Mouse (Mus musculus) MEL (cell line): Measurements from ENCODE around the gene Mtmr4.

Experiments
- BHLHE40 ChIP-seq: IDR thresholded peaks from 2 replicates; pipeline ENCODE4 v1.6.1; 2012; ENCODE audit warnings: low read depth, mild to moderate bottlenecking, inconsistent platforms, low read length, improper control_type of control experiment, borderline replicate concordance
- CHD1 ChIP-seq: IDR thresholded peaks from 2 replicates; pipeline ENCODE4 v1.6.1; 2012; ENCODE audit warnings: low read depth, mild to moderate bottlenecking, inconsistent platforms, low read length, improper control_type of control experiment
- CTCF ChIP-seq, 3 experiments: IDR thresholded peaks in 2 of 3; conservative IDR thresholded peaks in 1 of 3; 2 replicates each; pipeline ENCODE4 v1.5.1; 2011 to 2012; ENCODE audit warnings: low read length in 3 of 3, low read depth in 2 of 3, mild to moderate bottlenecking in 2 of 3, improper control_type of control experiment in 1 of 3, inconsistent platforms in 1 of 3, mixed read lengths in 1 of 3, moderate library complexity in 1 of 3; ENCODE audit not compliant: control insufficient read depth in 1 of 3, insufficient read depth in 1 of 3, poor library complexity in 1 of 3, severe bottlenecking in 1 of 3
- ELF1 ChIP-seq: IDR thresholded peaks from 2 replicates; pipeline ENCODE4 v1.6.1; 2014; ENCODE audit warnings: low read depth, mild to moderate bottlenecking, inconsistent platforms, low read length, improper control_type of control experiment, moderate library complexity
- EP300 ChIP-seq, 2 experiments: IDR thresholded peaks; 2 replicates each; pipeline ENCODE4 v1.6.1; 2011; ENCODE audit warnings: improper control_type of control experiment in 2 of 2, low read length in 2 of 2, low read depth in 1 of 2, mild to moderate bottlenecking in 1 of 2
- MAFK ChIP-seq: IDR thresholded peaks from 2 replicates; pipeline ENCODE4 v1.6.1; 2011; ENCODE audit warnings: low read depth, mild to moderate bottlenecking, low read length, improper control_type of control experiment, borderline replicate concordance
- MAX ChIP-seq: IDR thresholded peaks from 2 replicates; pipeline ENCODE4 v1.6.1; 2011; ENCODE audit warnings: low read length, improper control_type of control experiment
- MXI1 ChIP-seq: IDR thresholded peaks from 2 replicates; pipeline ENCODE4 v1.6.1; 2011; ENCODE audit warnings: mild to moderate bottlenecking, low read depth, low read length, improper control_type of control experiment
- POLR2A ChIP-seq, 2 experiments: IDR thresholded peaks; 2 replicates each; pipeline ENCODE4 v1.6.1; 2011 to 2012; ENCODE audit warnings: low read length in 2 of 2, mild to moderate bottlenecking in 2 of 2, control low read depth in 1 of 2, improper control_type of control experiment in 1 of 2, low read depth in 1 of 2, moderate library complexity in 1 of 2; ENCODE audit not compliant: control insufficient read depth in 1 of 2, insufficient read depth in 1 of 2, poor library complexity in 1 of 2
- POLR2AphosphoS2 ChIP-seq: IDR thresholded peaks from 2 replicates; pipeline ENCODE4 v1.6.1; 2011; ENCODE audit warnings: low read length, improper control_type of control experiment
- TAL1 ChIP-seq: IDR thresholded peaks from 2 replicates; pipeline ENCODE4 v1.6.1; 2012; ENCODE audit warnings: mild to moderate bottlenecking, inconsistent platforms, low read length, moderate library complexity, mixed read lengths
- USF1 ChIP-seq: IDR thresholded peaks from 2 replicates; pipeline ENCODE4 v1.6.1; 2014; ENCODE audit warnings: low read depth, mild to moderate bottlenecking, inconsistent platforms, low read length, improper control_type of control experiment, moderate library complexity
- ZC3H11A ChIP-seq: IDR thresholded peaks from 2 replicates; pipeline ENCODE4 v1.6.1; 2012; ENCODE audit warnings: low read depth, mild to moderate bottlenecking, inconsistent platforms, low read length, improper control_type of control experiment

GRCm38 (mm10) chr11:87617606-87618005 lies 25.6 kb downstream of the Mtmr4 start:
- no peak for TF ChIP-seq BHLHE40
- TF ChIP-seq CHD1 = no peak
- no peak for TF ChIP-seq USF1
- no peak for TF ChIP-seq MAFK
- no peak for TF ChIP-seq TAL1
- no peak for TF ChIP-seq CTCF (IDR thresholded peaks at IDR 0.05 in 2 of 3, conservative IDR thresholded peaks at IDR 0.05 in 1 of 3; ENCODE audit: control insufficient read depth in 1 of 3, insufficient read depth in 1 of 3, low read depth in 2 of 3, low read length in 3 of 3, poor library complexity in 1 of 3, severe bottlenecking in 1 of 3)
- TF ChIP-seq MXI1 = no peak
- no peak for TF ChIP-seq ELF1
- TF ChIP-seq MAX = no peak
- TF ChIP-seq POLR2AphosphoS2 = no peak
- no peak for TF ChIP-seq POLR2A (IDR thresholded peaks at IDR 0.05; ENCODE audit: control insufficient read depth in 1 of 2, insufficient read depth in 1 of 2, low read depth in 1 of 2, low read length in 2 of 2, poor library complexity in 1 of 2)
- TF ChIP-seq ZC3H11A = no peak
- no peak for TF ChIP-seq EP300 (IDR thresholded peaks at IDR 0.05; ENCODE audit: low read depth in 1 of 2, low read length in 2 of 2)
